Mouse (Mus musculus): ENCODE data around the gene Polr3c.
"Not testable (repeated sequence)": the region's sequence is repeated elsewhere in the genome, so short reads cannot be mapped to it uniquely, and the experiment has no call there.

The Polr3c gene

DNA sequence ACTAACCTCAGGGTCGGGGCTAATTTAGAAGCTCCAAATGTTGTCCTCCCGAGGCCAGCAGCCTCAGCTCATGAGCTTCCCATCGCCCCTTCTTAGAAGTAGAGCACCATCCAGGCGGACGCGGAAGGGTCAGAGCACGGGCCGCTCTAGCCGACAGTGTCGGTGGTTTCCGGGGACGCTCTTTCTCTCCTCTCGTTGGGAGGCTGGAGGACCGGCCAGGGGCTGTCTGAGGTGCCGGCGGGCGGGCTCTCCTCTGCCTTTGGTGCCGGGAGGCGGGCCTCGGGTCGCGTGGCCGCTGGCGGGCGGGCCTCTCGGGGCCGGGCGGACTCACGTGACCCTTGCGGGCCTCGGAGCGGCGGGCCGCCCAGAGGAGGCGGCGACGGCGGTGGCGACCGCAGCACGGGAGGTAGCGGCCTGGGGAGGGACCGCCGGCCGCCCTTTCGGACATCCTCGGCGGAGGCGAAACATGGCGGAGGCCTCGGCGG, at the start of gene Polr3c, which contains the start of gene Rnf115:
TSS of gene Polr3c (minus strand) at position 286 of the 485 bp plus-strand sequence.
TSS of gene Rnf115 (plus strand) at position 322 of the 485 bp plus-strand sequence.
- DNase-seq (ENCODE audit: extremely low read depth, insufficient read length, low spot score): peak; percentile 96

DNA sequence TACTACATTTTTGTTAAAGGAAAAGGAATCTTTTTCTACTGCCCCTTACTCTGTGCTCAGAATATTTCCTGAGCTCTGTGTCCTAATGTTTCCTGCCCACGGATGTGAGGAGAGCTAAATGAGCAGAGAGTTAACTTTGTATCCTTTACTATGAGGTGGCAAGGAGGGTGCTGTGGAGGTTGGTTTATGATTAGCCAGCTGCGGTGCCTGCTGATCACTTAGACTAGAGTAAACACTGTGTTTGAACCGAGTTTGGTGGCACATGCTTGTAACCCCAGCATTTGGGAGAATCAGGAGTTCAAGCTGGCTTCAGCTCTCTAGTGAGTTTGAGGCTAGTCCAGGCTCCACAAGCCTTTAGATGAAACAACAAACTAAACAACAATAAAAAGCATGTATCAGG, 49.7 kb upstream of the Polr3c start:
- no peak for DNase-seq (ENCODE audit: extremely low read depth, insufficient read length, low spot score)

GRCm38 (mm10) chr3:96772949-96773348, 45.5 kb upstream of the Polr3c start:
- no peak for DNase-seq (ENCODE audit: extremely low read depth, insufficient read length, low spot score)

DNA sequence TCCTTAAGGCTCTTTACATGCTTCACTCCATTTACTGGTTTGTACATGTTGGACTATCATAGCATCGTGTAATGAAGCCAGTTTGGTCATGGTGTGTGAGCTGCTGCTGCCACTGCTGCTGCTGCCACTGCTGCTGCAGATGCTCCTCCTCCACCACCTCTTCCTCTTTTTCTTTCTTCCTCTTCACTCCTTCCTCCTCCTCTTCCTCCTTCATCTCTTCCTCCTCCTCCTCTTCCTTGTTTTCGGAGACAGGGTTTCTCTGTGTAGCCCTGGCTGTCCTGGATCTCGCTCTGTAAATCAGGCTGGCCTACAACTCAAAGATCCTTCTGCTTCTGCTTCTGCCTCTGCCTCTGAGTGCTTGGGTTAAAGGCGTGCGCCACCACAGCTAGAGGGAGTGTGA, 42.5 kb upstream of the Polr3c start:
- no peak for DNase-seq (ENCODE audit: extremely low read depth, insufficient read length, low spot score)

DNA sequence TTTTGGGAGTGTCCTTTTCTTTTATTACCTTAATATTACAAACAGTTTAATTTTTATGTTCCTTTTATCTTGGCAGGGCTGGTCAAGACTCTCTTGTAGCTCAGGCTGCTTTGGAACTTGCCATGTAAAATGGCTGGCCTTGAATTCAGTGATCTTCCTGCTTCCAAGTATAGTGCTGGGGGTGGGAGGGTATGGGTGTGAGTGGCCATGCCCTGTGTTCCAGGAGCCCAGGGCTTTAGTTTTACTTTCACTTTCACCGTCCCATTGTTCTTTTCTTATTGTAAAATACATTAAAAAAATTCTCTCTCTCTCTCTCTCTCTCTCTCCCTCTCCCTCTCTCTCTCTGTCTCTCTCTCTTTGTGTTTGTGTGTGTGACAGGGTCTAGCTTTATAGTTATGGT, 37.1 kb upstream of the Polr3c start:
- peak; percentile 27 for DNase-seq (ENCODE audit: extremely low read depth, insufficient read length, low spot score)

DNA sequence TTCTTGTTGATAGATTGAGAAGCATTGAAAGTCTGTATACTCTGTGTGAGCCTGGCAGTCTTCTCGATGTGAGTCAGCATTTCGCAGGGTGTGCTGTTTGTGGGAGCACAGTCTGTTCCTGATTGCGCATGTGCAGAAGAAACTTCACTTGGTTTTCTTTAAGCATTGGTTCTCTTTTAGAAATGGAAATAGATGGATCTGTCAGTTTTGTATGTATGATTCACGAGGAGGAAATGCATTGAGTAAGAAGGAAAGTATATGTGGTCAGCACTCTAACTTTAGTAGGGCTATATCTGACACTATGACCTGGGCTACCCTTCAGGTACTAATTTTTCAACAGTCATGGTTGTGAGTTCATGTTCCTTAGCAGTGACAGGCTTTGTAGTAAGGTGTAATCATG, 32.3 kb upstream of the Polr3c start:
- no peak for DNase-seq (ENCODE audit: extremely low read depth, insufficient read length, low spot score)

- no peak for DNase-seq (ENCODE audit: extremely low read depth, insufficient read length, low spot score)
These were observed 30.3 kb upstream of the Polr3c start for GRCm38 (mm10) chr3:96757691-96758090.

DNA sequence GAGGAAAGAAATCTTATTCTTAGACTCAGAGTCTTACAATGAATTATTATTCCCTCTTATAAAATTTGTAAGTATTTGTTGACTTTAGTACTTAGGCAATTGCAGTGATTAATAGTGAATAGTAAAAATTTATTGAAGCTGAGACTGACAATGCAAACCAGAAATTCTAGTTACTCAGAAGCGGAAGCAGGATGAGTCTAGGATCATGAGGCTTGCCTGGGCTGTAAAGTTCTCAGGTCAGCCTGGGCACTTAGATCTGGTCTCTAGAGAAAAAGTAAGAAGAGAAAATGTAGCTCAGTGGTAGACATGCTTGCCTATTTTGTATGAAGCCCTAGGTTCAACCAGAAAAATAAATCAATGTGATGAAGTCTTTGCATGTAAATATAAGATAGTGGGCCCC, 28.5 kb upstream of the Polr3c start:
- no peak for DNase-seq (ENCODE audit: extremely low read depth, insufficient read length, low spot score)

GRCm38 (mm10) chr3:96746829-96747228, 19.4 kb upstream of the Polr3c start:
- no peak for DNase-seq (ENCODE audit: extremely low read depth, insufficient read length, low spot score)

DNA sequence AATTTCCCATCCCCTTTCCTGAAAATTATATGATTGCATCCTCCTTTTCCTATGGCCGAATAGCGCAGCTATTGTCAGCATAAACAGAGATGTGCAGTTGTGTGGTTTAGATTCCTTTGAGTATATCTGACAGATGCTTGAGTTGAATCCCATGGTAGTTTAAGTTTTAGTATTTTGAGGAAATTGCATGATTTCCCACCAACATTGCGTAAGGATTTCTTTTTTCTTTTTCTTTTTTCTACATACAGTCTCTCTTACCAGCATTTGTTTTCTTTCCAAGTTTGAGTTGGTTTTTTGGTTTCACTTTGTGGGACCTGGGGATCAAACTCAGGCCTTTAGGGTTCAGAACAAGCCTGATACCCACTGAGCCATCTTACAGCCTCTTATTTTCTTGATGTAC, 16.9 kb upstream of the Polr3c start:
- no peak for DNase-seq (ENCODE audit: extremely low read depth, insufficient read length, low spot score)

- not testable (repeated sequence) for DNase-seq (ENCODE audit: extremely low read depth, insufficient read length, low spot score)
These were observed 12.9 kb upstream of the Polr3c start for GRCm38 (mm10) chr3:96740279-96740678.

DNA sequence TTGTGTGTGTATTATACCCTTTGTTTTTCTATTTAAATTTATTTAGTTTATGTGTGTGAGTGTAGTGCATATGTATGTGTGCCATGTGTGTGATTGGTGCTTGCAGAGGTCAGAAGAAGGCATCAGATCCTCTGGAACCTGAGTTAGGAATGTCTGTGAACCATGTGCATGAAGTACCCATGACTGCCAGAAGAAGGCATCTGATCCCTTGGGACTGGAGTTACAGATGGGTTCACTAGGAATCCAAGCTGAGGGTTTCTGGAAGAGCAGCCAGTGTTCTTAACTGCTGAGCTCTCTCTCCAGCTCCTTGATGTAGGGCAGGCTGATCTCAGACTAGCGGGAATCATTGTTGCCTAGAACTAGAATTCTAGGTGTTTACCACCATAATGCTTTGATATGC, 10.6 kb upstream of the Polr3c start:
- no peak for DNase-seq (ENCODE audit: extremely low read depth, insufficient read length, low spot score)

GRCm38 (mm10) chr3:96737013-96737740, 9.7 kb upstream of the Polr3c start:
- no peak for DNase-seq (ENCODE audit: extremely low read depth, insufficient read length, low spot score)

DNA sequence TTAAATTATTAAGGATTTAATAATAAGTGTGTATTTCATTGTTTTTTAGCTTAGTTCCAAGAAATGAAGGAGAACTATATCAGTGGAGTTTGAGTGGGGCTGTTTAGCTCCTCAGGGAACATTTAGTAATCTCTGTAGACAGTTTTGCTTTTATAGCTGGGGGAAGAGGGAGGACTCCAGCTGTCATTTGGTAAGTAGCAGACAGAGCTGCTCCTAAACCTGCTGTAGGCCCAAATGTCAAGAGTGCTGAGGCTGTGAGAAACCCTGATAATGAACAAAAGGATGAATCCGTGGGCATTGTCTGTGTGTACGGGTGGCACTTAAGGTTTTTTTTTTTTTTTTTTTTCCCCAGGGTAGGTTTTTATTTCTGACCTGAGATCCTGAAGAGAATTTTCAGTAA, 7.8 kb upstream of the Polr3c start:
- no peak for DNase-seq (ENCODE audit: extremely low read depth, insufficient read length, low spot score)

DNA sequence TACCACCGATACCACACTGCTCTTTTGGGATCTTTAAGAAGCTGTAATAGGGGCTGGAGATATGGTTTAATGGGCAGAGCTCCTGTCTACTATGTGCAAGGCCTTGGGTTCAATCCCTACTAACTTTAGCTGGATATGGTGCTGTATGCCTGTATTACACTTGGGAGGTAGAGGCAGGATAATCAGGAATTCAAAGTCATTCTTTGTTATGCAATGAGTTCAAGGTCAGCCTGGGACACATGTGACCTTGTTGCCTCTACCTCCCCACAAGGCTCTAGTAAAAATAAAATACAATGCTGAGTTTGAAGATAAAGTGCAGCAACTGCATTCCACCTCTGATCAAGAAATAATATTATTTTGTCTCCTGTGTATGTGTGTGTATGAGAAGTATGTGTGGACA, 6.6 kb upstream of the Polr3c start:
- DNase-seq (ENCODE audit: extremely low read depth, insufficient read length, low spot score): no peak

GRCm38 (mm10) chr3:96730785-96731184, 3.4 kb upstream of the Polr3c start:
- DNase-seq (ENCODE audit: extremely low read depth, insufficient read length, low spot score): no peak

DNA sequence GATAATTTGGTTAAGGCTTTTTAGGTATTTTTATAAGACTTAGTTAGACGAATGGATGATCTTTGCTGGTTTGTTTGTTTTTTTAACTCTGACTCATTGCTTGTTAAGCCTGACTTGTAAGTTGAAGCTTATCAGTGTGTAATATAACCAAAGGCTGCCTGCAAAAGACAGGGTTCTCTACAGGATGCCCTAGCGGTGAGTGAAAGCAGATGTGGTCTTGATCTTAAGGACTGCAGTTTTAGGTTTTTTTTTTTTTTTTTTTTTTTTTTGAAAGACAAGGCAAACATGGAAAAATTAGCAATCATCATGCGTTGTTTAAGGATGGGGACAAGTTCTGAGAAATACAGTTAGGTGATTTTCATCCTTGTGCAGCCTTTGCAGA, 2.0 kb upstream of the Polr3c start:
- peak; percentile 40 for DNase-seq (ENCODE audit: extremely low read depth, insufficient read length, low spot score)

DNA sequence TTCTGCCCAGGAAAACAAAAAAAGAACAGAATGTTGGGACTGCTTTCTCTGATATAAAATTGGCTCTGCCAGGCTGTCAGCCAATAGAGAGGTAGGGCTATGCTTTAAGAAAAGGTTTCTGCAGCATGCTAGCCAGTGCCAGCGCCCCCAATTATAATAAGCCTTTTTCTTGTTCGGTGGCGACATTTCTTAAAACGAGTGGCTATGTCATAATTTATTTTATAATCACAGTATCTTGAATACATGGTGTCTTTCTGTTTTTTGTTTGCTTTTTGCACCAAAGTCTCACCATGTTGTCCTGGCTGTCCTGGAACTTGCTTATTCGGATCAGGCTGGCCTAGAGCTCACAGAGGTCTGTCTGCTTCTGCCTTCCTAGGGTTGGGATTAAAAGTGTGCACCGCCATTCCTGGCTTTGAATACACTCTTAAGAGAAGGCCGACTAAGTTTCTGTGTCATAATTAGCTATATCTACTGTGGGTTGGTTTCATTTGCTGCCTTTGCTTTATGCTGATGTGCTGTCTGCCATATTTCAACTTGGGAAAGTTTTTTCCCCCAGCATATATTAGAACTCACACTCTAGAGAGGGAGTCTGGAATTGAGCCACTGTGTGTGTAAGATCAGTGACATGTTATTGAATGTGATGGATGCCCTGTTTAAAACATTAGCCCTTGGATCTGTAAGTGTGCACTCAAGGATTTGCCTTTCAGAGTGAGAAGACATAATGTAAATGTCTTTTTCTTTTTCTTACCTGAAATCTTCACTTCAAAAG, 1.4 kb upstream of the Polr3c start:
- DNase-seq (ENCODE audit: extremely low read depth, insufficient read length, low spot score): no peak

- no peak for DNase-seq (ENCODE audit: extremely low read depth, insufficient read length, low spot score)
These were observed 603 bp upstream of the Polr3c start for GRCm38 (mm10) chr3:96727828-96728633.

GRCm38 (mm10) chr3:96719173-96719572, 8.3 kb downstream of the Polr3c start:
- no peak for DNase-seq (ENCODE audit: extremely low read depth, insufficient read length, low spot score)

DNA sequence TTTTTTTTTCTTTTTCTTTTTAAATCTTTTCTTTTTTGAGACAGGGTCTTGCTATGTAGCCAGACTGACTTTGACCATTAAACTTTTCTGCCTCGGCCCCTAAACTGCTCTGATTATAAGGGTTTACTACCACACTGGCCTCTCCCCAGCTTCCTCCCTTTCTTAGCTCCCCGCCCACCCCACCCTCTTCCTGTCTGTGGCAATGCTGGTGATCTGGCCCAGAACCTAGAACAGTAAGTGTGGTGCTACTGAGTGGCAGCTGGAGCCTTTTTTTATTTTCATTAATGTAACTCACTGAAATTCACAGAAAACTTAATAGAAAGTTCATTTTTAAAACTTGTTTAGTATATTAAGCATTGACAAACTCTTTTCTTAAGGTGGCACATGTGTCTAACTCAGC, 11.6 kb downstream of the Polr3c start:
- no peak for DNase-seq (ENCODE audit: extremely low read depth, insufficient read length, low spot score)

All from 3134 (cell line).